Mouse (Mus musculus) heart, adult 2 months (tissue): ENCODE data around the gene Trp53i11. TPM values are rescaled to one million over a fixed set of nuclear protein-coding genes. Genes with fewer than 3 reads are reported as not detected.

Source experiments
- DNase-seq, 2 experiments: peaks; one replicate each; pipeline ENCODE4 v3.0.0; 2021
- H3K27ac ChIP-seq: fragments of 200-600 bp; 2 replicates; pipeline ENCODE4 v1.8.1; 2022
- H3K27me3 ChIP-seq: fragments of 200-500 bp; 2 replicates; pipeline ENCODE4 v1.6.1; 2012; ENCODE audit warnings: mild to moderate bottlenecking, low read length, inconsistent platforms, mixed read lengths; ENCODE audit not compliant: control insufficient read depth, insufficient read depth
- H3K36me3 ChIP-seq: fragments of 200-500 bp; 2 replicates; pipeline ENCODE4 v1.6.1; 2012; ENCODE audit warnings: low read length, inconsistent platforms; ENCODE audit not compliant: control insufficient read depth, insufficient read depth
- H3K4me1 ChIP-seq: fragments of 200-500 bp; 2 replicates; pipeline ENCODE4 v1.6.1; 2011; ENCODE audit warnings: low read length; ENCODE audit not compliant: control insufficient read depth, insufficient read depth
- H3K4me3 ChIP-seq: fragments of 200-600 bp; 2 replicates; pipeline ENCODE4 v1.8.1; 2022
- H3K79me2 ChIP-seq: fragments of 200-500 bp; replicated peaks from 2 replicates; pipeline ENCODE4 v1.6.1; 2012; ENCODE audit warnings: mild to moderate bottlenecking, inconsistent platforms, low read length, moderate library complexity, mixed read lengths; ENCODE audit not compliant: control insufficient read depth, insufficient read depth
- H3K9ac ChIP-seq: fragments of 200-500 bp; 2 replicates; pipeline ENCODE4 v1.6.1; 2012; ENCODE audit warnings: low read depth, mild to moderate bottlenecking, control low read depth, inconsistent platforms, low read length, mixed read lengths
- CTCF ChIP-seq: fragments of 200-600 bp; IDR thresholded peaks from 2 replicates; pipeline ENCODE4 v1.8.1; 2022; ENCODE audit warnings: antibody characterized with exemption, mild to moderate bottlenecking, moderate library complexity
- EP300 ChIP-seq: fragments of 200-500 bp; IDR thresholded peaks from 2 replicates; pipeline ENCODE4 v1.6.1; 2011; ENCODE audit warnings: low read depth, low read length, control low read depth; ENCODE audit not compliant: insufficient read depth
- POLR2A ChIP-seq: fragments of 200-500 bp; IDR thresholded peaks from 2 replicates; pipeline ENCODE4 v1.6.1; 2011; ENCODE audit warnings: mild to moderate bottlenecking, low read depth, low read length, control low read depth; ENCODE audit not compliant: insufficient read depth
- WGBS: fragments of 180-500 bp; shearing (Covaris S2); methylation state at CpG from one replicate; pipeline ENCODE4 v1.1.7; 2018; 5-methylcytosine and 5-hydroxymethylcytosine counted together
- intact Hi-C: fragments of 180-260 bp; cut with DNase I; formaldehyde crosslinking; loops from one replicate; pipeline ENCODE4 v1.15.1; 2025
- polyA plus RNA-seq: library from polyadenylated mRNA; depleted of rRNA; stranded (reverse); fragments of >200 nt; gene quantifications from 2 replicates; pipeline ENCODE4 v1.2.3, GENCODE M21; 2012
- total RNA-seq, 2 experiments: library from RNA; stranded (reverse); gene quantifications; 2 replicates each; pipeline ENCODE4 v1.2.3; 2021

Gene Trp53i11
- total and polyA plus RNA-seq, 3 experiments: 25.2 to 34.4 (median 33.2) TPM

- no peak for DNase-seq
- no peak overlapping the region for H3K4me3 ChIP-seq
- TF ChIP-seq POLR2A: no peak
- TF ChIP-seq CTCF: no peak
- no peak for TF ChIP-seq EP300
- no peaks in the 10 kb centered on the region for H3K27me3 ChIP-seq
- 66% methylated on average over 5 of the region's 5 CpGs for WGBS
- no peaks in the 10 kb centered on the region for H3K36me3 ChIP-seq
- peaks cover 1% of the 10 kb centered on the region; the same call in 1 of the 2 replicates for H3K4me1 ChIP-seq
- no peak overlapping the region for H3K27ac ChIP-seq
- intact Hi-C loops: loop anchor here (2.0 to 10.0 kb wide), 2 partner anchors 32 to 426 kb away; no protein-coding TSS in a partner anchor
- H3K9ac ChIP-seq: no peak overlapping the region
- no peaks in the 10 kb centered on the region for H3K79me2 ChIP-seq
Measured at GRCm38 (mm10) chr2:93228480-93228824, 41.1 kb downstream of the Trp53i11 start.

- no peak overlapping the region for H3K4me3 ChIP-seq
- H3K4me1 ChIP-seq: peaks cover 6% of the 10 kb centered on the region
- no peaks in the 10 kb centered on the region for H3K36me3 ChIP-seq
- TF ChIP-seq CTCF (no peak), EP300 (no peak), POLR2A (no peak)
- no peak overlapping the region for H3K9ac ChIP-seq
- DNase-seq: no peak
- no peak overlapping the region for H3K27ac ChIP-seq
- no peaks in the 10 kb centered on the region for H3K79me2 ChIP-seq
- no peaks in the 10 kb centered on the region for H3K27me3 ChIP-seq
- intact Hi-C loops: no loop called here
- 69% methylated on average over 1 of the region's 1 CpGs for WGBS
Measured at GRCm38 (mm10) chr2:93232141-93232540, 44.8 kb downstream of the Trp53i11 start.

GRCm38 (mm10) chr2:93237055-93237454 is 49.7 kb downstream of the Trp53i11 start:
- TF ChIP-seq CTCF (no peak), EP300 (no peak), POLR2A (no peak)
- Histone ChIP-seq H3K27ac (no peak overlapping the region), H3K36me3 (no peaks in the 10 kb centered on the region; the same call in 1 of the 2 replicates), H3K79me2 (no peaks in the 10 kb centered on the region), H3K9ac (no peak overlapping the region), H3K27me3 (no peaks in the 10 kb centered on the region), H3K4me3 (no peak overlapping the region), H3K4me1 (peaks cover 14% of the 10 kb centered on the region)
- intact Hi-C loops: no loop called here
- no peak for DNase-seq
- WGBS: 78% methylated on average over 1 of the region's 1 CpGs

DNA sequence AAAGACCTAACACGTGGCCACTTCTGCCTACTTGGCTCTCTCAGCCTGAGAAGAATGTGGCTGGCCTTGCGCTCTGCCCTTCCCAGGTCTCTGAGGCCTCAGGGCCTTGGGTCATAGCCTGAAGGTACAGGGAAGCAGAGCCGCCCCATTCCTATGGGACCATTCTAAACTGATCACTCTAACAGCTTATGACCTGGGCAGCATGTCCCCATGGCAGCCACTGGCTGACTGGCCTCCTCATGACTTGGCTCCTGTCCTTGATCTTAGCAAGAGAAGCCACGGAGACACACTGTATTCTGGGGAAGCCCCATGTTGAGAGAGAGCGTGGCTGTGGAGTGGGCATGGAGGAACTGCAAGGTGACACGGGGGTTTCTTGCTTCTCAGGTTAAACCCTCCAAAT is 51.5 kb downstream of the Trp53i11 start:
- intact Hi-C loops: no loop called here
- peak in 1 of 2 experiments; percentile 41 for DNase-seq
- H3K4me1 ChIP-seq: peaks cover 14% of the 10 kb centered on the region
- no peaks in the 10 kb centered on the region for H3K27me3 ChIP-seq
- H3K9ac ChIP-seq: no peak overlapping the region
- peak overlapping the region; percentile 31; the same call in 1 of the 2 replicates for H3K27ac ChIP-seq
- no peak overlapping the region for H3K4me3 ChIP-seq
- 65% methylated on average over 6 of the region's 6 CpGs for WGBS
- no peaks in the 10 kb centered on the region; the same call in 1 of the 2 replicates for H3K36me3 ChIP-seq
- TF ChIP-seq CTCF: no peak
- no peak for TF ChIP-seq EP300
- TF ChIP-seq POLR2A: no peak
- no peaks in the 10 kb centered on the region for H3K79me2 ChIP-seq

DNA sequence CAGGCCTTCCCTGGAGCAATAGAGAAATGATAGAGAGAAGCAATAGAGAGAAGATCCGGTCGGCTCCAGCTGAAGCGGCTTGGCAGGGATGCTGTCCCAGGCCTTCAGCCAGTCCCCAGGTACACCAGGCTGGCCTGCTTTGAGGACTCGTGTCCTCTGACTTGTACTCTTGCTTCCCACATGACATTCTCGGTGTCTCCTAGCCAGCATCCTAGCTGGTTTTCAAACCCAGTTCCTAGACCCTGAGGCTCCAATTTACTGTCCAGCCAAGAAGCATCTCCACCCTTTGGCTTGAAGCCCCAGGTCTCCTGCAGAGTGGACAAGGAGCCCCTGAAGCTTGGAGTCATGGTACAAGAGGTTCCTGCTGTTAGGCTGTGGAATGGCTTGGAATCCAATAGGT is 54.8 kb downstream of the Trp53i11 start:
- no peak overlapping the region for H3K4me3 ChIP-seq
- H3K27me3 ChIP-seq: no peaks in the 10 kb centered on the region
- no peak overlapping the region for H3K27ac ChIP-seq
- H3K36me3 ChIP-seq: no peaks in the 10 kb centered on the region; the same call in 1 of the 2 replicates
- no peak for TF ChIP-seq EP300
- TF ChIP-seq POLR2A: no peak
- no peak for TF ChIP-seq CTCF
- no peak for DNase-seq
- no peak overlapping the region for H3K9ac ChIP-seq
- no peaks in the 10 kb centered on the region for H3K79me2 ChIP-seq
- WGBS: 70% methylated on average over 5 of the region's 5 CpGs
- intact Hi-C loops: no loop called here
- H3K4me1 ChIP-seq: peaks cover 9% of the 10 kb centered on the region

GRCm38 (mm10) chr2:93243439-93244089 is 56.2 kb downstream of the Trp53i11 start:
- H3K27me3 ChIP-seq: no peaks in the 10 kb centered on the region
- H3K4me3 ChIP-seq: no peak overlapping the region
- no peak overlapping the region for H3K27ac ChIP-seq
- H3K4me1 ChIP-seq: peaks cover 7% of the 10 kb centered on the region
- WGBS: 86% methylated on average over 11 of the region's 11 CpGs
- no peak for DNase-seq
- H3K79me2 ChIP-seq: no peaks in the 10 kb centered on the region
- no peaks in the 10 kb centered on the region; the same call in 1 of the 2 replicates for H3K36me3 ChIP-seq
- H3K9ac ChIP-seq: no peak overlapping the region
- intact Hi-C loops: no loop called here
- no peak for TF ChIP-seq POLR2A
- no peak for TF ChIP-seq CTCF
- TF ChIP-seq EP300: no peak
